Mouse (Mus musculus): ENCODE results near the gene Krt24.

Gene Krt24

DNA sequence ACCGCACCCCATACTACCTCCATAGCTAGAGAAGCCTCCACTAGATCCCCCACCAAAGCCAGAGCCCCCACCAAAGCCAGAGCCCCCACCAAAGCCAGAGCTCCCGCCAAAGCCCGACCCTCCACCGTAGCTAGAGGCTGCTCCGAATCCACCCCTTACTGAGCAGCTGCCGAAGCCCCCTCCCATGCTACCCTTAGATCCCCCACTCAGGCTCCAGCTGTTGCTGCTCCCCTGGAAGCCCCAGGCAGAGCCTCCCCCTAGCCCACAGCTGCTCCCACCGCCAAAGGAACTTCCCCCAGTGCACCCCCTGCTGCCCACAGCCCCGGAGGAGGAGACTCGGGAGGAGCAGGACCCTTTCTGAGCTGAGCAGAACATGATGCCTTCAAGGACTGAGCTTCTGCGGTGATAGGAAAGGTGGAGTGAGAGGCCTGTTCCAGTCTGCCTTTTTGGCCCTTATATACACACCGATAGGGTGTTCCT, at the start of gene Krt24:
Gene Krt24 (minus strand): TSS at position 430 of the 480 bp plus-strand sequence.
- no peak for DNase-seq (ENCODE audit: low spot score)

DNA sequence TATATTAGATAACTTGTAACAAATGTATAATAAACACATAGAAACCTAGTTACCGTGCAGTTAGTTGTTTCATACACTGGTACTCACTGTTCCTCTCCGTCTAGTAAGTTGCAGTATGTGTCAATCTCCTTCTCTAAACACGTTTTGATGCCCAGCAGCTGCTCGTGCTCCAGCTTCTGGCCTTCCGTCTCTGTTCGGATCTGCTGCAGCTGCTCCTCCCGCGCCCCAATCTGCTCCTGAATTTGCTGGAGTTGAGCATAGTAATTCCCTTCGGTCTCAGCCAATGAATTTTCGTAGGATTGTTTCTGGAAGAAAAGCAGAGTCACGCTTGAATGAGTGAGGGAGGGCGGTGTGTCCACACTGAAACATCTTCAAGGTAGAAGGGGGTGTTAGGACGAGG, 48.4 kb upstream of the Krt24 start:
- DNase-seq (ENCODE audit: low spot score): no peak

DNA sequence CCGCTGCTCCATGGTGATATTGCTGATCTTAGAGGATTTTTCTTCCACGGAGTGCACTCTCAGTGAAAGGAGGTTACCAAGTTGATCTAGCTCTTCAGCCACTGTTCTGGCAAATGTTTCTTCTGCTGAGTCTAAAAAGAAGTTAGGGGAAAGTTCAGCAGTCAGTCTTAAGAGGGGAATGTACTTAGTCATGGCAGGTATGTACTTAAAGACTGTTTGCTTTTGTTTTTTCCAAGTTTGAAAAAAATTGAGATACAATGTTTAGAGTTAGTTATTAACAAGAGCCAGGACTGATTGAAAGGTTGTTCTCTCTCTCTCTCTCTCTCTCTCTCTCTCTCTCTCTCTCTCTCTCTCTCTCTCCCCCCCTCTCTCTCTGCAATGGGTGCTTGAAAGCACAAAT, 44.6 kb upstream of the Krt24 start:
- DNase-seq (ENCODE audit: low spot score): no peak

DNA sequence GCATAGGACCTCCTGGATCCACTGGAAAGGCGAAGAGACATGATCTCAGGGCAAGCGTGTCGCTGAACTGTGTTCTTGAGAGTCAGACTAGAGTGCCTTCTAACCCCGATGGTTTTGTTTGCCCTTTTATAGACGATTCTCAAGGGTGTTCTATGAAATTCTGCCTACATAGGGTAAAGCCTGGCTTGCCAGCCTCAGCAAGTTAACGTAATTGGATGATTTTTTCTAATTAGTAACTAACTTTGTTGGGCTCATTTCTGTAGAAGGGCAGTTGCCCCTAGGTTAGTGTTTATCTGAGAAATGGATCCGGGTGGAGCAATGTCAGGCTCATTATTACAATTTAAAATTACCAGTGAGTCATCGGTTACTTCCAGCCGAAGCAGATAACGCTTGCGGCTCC, 37.8 kb upstream of the Krt24 start, which contains the start of gene Krt25:
Gene Krt25 (minus strand): TSS at position 101 of the 400 bp plus-strand sequence.
- DNase-seq (ENCODE audit: low spot score): no peak

DNA sequence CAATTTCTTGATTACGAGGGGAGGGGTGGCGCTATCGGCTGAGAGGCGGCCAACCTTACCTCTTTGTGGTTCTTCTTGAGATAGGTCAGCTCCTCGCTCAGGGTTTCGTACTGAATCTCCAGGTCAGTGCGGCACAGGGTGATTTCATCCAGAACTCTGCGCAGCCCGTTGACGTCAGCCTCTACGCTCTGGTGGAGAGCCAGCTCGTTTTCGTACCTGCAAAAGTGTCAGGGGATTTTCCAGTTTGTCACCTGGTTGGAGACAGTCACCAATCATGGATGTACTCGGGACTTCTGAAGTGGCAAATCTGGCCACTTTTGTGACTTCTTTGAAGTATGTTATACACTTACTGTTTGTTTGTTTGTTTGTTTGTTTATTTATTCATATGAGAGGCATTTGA, 36.0 kb upstream of the Krt24 start:
- DNase-seq (ENCODE audit: low spot score): no peak

DNA sequence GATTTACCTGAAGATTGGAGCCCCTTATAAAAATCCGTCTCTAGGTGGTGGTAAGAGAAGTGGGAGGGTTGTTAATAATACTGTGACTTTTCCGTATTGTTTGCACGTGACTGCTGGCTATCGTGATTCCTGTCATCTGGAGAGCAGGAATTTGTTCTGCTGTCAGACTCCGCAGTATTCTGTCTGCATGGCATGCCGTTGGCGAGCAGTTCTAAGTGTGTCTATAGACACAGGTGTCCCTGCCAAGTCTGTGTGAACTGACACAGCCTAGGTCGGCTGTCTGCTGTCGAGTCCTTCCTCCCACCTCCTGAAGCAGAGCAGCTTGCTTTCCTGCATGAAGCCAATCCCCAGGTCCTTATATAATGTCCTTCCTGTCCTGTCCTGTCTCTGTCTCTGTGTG, 34.1 kb upstream of the Krt24 start:
- DNase-seq (ENCODE audit: low spot score): no peak

DNA sequence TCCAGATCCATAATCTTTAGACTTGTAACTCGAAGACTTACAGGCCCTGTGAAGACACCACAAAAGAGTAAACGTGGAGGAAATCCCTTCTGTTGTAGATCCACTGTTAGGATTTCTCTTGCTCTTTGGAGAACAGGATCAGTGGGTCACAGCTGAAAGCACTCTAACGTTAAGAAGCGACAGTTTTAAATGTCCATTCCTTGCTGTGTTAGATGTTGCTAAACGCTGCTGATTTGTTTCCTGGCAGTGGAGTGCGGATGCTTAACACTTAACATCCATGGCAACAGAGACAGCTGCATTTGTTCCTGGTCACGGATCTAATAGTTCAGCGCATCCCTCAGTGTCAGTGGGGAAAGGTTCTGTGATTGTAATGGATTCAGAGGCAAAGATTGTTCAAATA, 31.5 kb upstream of the Krt24 start:
- DNase-seq (ENCODE audit: low spot score): no peak

DNA sequence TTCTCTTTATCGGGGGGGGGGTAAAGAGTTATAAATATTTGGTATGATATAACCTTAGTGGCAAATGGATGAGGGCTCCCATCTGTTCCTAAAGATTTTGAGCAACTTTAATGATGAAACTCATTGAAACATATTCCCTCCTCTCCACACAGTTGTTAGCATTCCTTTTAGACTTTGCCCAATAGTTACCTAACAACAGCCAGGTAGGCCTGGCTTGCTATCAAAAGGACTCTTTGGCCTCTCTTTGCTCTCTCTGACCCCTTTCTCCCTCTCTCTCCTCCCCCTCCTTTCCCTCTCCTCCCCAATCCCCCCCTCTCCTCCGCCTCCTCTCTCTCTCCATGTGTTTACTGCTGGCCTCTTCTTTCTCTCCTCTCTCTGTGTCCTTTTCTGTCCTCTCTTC, 29.5 kb upstream of the Krt24 start:
- DNase-seq (ENCODE audit: low spot score): no peak

DNA sequence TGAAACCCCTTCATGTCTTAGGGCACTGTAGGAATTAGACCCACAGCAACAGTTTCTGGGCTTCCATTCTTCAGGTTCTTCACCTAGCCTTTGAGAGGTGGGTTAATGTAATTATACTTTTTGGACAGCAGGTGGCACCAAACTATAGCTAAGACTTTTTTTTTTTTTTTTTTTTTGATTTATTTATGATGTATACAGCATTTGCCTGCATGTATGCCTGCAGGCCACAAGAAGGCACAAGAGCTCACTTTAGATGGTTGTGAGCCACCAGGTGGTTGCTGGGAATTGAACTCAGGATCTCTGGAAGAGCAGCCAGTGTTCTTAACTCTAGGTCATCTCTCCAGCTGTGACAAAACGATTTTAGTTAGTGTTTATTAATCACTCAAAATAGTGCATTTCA, 25.8 kb upstream of the Krt24 start:
- no peak for DNase-seq (ENCODE audit: low spot score)

DNA sequence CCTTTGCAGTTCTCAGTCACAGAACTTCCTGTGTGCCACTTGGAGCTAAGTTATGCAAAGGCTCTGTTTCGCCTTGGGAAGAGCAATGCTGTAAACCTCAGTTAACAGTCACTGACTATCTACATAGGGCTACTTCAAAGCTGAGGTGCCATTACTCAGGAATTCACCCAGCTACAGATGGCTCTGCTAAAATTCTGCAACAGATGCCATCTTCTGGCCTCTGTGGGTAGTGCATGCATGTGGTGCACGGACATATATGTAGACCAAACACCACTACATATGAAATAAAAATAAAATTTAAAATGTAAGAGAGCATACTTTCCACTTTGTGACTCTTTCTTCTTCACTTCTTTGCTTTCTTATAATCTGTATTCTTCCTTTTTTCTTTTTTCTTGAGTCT, 22.5 kb upstream of the Krt24 start:
- peak; percentile 48 for DNase-seq (ENCODE audit: low spot score)

DNA sequence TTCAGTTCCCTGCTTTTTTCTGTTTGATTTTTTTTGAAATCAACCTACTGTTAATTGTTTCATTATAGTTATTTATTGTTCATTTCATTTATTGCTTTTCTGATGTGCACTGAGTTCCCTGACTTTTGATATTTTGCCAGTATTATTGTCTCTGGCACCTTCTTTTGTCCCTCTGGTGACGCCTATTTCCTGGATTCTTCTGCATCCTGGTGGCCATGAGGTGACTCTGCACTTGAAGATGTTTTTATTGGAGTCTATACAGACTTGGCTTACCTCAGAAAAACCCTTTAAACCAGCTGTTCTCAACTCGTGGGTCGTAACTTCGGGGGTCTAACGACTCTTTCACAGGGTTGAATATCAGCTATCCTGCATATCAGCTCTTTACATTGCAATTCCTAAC, 10.0 kb upstream of the Krt24 start:
- DNase-seq (ENCODE audit: low spot score): no peak

DNA sequence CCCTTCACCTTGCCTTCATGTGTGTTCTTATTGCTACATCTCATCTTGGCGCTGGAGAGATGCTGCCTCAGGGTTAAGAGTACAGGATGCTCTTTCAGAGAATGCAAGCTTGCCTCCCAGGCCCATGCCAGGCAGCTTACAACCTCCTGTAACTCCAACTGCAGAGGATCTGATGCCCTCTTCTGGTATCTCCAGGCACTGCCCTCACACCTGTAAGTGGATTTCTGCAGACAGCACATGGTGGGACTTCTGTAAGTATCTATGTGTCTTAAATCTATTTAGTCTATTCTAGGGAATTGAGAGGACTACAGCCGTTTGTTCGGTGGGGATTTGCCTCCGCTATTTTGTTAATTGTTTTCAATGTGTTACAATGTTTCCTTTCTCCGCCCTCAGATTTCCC, 7.8 kb upstream of the Krt24 start:
- peak; percentile 24 for DNase-seq (ENCODE audit: low spot score)

DNA sequence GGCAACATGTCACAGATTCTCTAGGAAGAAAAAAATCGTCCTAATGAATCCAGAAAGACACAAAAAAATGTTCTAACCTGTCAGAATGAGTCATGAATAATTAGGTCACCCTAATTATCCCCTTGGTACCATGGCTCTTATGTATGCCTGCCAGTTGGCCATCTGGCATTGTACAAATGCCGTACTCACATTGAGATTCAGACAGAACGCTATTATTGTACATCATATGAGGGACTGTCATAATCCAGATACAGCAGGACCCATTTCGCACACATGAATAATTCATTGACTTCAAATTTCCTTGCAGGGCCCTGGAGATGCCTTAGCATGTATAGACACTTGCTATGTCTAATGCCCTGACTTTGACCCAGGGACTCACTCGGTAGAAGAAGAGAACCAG, 1.1 kb downstream of the Krt24 start:
- no peak for DNase-seq (ENCODE audit: low spot score)

DNA sequence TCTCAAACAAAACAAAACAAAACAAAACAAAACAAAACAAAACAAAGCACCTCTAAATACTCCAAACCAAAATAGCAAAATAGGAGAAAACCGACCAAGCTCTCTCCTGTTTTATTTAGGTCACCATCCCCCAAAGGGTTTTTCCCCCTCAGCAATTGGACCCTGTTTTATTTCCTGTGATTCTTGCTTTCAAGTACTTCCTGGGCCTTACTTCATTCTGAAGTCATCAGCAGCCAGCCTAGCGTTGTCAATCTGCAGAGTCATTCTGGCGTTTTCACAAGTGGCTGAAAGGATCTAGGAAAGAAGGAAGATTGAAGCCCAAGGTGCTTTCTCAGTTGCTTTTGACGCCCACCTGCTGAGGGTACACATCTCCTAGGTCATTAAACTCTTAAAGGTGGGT, 1.7 kb downstream of the Krt24 start:
- no peak for DNase-seq (ENCODE audit: low spot score)

DNA sequence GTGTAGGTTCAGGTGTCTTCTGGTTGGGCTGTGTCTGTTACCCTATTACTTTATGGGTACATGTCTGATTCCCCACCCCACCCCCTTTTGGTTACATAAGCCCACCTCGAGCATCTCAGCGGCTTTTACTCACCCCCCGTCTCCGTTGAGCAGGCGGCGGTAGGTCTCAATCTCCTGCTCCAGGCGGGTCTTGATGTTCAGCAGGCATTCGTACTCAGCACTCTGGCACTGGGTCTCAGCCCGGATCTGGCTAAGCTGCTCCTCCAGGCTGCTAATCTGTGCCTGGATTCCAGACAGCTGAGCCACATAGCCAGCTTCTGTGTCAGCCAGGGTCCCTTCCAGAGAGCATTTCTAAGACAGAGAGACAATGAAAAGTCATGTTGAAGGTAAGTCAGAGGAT, 3.9 kb downstream of the Krt24 start:
- no peak for DNase-seq (ENCODE audit: low spot score)

DNA sequence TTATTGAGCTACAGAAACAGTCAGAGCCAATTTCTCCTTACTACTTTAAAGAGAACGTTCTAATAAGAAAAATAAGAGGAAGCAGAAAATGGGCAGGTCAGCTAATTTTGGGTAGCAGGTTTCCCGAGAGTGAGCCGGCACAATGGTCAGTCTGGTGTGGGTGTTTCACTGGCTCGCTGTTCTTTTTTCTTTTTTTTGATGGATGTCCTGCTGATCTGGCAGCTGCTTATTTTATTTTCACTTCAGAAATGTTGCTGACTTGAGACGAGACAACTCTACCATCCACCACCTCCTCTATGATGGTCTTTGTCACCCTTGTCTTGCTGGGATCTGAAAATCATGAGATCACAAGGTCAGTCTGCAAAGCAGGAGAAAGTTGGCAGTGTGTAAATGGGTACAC, 5.1 kb downstream of the Krt24 start:
- DNase-seq (ENCODE audit: low spot score): no peak

DNA sequence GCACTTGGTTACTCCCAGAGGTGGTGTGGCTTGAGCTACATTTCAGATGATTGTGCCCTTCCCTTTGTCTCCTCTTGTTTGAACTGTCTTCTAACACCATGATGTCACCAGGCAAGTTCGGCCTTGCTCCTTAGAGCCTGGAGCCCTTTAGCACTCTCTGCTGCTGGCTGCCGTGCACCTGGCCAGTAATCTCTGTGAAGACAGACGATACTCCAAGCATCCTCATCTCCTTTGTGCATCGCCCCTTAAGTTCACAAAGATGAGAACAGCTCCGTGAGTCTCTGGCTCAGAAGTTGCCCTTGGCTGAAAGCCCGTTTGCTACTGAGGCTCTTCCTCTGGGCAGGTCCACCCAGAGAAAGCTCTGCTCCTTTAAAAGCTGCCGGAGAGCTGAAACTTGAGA, 8.3 kb downstream of the Krt24 start:
- DNase-seq (ENCODE audit: low spot score): no peak

DNA sequence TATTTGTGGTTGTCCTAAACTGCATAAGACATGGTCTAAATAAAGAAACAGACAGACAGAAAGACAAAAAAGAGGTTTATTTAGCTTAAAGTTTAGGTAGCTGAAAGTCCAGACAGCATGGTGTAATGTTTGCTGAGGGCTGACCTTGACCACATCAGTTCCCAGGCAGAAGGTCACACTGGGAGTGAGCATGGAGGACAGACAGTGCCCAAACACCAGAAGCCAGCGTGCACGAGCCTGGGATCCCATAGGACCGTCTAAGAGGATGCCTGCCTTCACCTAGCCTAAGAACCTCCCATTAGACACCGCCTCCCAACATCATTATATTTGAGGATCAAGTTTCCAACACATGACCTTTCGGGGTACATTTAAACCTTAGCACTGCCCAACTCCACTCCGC, 9.4 kb downstream of the Krt24 start:
- no peak for DNase-seq (ENCODE audit: low spot score)

DNA sequence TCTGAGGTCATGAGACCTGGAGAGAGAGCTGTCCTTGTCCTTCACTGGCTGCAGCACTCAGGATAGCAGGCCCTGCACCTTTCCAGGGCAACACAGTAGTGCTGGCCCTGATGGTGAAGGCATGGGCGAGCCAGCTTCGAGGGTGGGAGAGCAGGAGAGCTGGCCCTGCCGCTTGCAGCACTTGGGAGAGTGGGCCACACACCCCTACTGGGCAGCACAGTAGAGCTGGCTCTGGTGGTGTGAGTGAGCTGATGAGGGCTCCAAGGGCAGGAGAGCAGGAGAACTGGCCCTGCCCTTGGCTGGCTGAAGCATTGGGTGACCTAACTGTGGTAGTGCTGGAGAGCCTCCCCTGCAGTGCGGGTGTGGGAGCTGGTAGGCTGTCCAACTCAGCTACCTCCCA, 12.3 kb downstream of the Krt24 start:
- no peak for DNase-seq (ENCODE audit: low spot score)

DNA sequence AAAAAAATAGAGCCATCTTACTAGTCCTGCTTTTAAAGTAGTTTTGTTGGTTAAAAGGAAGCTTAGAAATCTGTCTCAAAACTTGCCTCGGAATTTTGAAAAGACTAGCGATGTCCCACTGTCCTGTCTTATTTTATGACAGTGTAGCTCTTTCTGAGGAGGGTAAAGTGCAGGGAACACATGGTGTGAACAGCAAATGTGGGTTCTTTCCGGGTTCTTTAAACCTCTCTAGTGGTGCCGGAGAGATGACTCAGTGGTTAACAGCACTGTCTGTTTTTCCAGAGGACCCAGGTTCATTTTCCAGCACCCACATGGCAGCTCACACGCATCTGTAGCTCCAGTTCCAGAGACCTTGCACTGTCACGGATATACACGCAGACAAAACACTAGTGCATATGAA, 15.9 kb downstream of the Krt24 start:
- DNase-seq (ENCODE audit: low spot score): no peak

DNA sequence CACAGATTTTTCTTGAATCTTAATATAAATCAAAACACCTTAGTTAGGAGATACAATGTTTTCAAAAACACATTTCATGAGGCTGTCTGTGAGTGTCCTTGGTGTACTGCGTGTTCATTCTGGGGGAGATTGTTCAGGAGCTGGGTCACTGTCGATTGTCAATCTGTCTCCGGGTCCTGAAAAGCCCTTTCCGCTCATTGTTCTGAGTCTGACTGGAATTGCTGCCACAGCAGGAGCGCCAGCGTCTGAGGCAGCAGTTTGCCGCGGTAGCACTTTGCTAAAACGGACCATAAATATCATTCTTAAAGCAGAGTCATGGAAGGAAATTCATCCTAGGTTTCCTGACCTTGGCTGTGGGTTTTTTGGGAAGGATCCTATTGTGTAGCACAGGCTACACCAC, 19.3 kb downstream of the Krt24 start:
- no peak for DNase-seq (ENCODE audit: low spot score)

DNA sequence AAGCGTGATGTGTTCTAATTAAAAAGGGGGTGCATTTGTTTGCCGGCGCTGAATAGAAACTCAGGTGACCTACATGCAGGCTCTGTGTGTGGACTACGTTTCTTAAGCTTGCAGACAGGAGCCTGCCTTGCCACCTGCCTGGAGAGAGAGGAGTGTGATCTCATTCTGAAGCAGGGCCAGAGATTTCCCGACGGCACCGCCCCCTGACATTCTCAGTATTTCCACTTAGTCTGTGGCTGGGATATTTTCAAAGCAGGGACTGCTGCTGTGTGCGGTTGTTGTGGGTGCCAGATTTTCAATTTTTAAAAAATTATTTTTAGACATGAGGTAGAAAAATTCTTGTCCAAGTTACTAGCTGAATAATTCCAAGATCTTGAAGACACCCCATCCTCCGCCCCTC, 19.8 kb downstream of the Krt24 start:
- DNase-seq (ENCODE audit: low spot score): no peak

DNA sequence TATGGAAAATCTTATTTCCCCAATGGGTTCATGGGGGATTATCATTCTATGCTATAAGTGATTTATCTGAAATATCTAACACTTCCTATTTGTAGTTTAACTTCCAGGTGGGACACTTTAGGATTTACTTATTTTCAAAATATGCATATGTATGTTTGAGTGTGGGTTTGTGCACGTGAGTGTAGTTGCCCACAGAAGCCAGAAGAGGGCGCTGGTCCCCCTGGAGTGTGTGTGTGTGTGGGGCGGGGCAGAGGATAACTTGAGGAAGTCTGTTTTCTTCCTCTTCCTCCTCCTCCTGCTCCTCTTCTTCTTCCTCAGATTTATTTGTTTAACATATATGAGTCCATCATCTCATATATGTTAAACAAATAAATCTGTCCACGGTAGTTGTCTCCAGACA, 28.8 kb downstream of the Krt24 start:
- no peak for DNase-seq (ENCODE audit: low spot score)

DNA sequence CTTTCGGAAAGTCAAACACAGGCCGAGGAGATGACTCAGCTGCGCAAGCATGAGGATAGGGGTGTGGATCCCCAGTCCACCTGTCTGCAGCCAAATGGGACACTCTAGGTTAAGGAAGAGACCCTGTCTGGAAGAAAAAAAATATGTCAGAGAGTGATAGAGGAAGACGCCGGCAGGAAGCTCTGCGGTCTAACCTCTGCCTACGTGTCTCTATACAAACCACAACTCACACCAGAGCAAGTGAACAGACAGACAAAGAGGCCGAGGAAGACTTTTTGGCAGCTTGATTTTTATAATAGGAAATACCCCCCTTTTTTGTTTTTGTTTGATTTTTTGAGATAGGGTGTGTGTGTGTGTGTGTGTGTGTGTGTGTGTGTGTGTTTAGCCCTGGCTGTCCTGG, 29.7 kb downstream of the Krt24 start:
- no peak for DNase-seq (ENCODE audit: low spot score)

DNA sequence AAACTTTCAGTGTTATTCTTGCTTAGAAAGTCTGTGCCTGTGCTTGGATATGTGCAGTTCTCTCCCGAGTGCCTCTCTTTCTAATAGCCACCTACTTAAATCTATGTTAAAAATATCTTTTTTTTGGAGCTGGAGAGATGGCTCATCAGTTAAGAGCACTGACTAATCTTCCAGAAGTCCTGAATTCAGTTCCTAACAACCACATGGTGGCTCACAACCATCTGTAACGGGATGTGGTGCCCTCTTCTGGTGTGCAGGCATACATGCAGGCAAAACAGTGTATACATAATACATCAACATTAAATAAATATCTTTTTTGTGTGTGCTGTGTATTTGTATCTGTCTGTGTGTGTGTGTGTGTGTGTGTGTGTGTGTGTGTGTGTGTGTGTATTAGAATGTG, 31.2 kb downstream of the Krt24 start:
- no peak for DNase-seq (ENCODE audit: low spot score)

All from spleen, adult 12 weeks (tissue).